Mouse (Mus musculus) layer of hippocampus, adult 9-11 months (tissue): ENCODE results near the gene Slc35g1.
A peak's percentile ranks its signal among the peaks of the same experiment; 100 is the strongest.
"Not testable (repeated sequence)": the region's sequence is repeated elsewhere in the genome, so short reads cannot be mapped to it uniquely, and the experiment has no call there.

ENCODE experiments used
- DNase-seq: peaks from one replicate; pipeline ENCODE4 v3.0.0; 2022

The Slc35g1 gene

GRCm38 (mm10) chr19:38395701-38396632 is at the start of gene Slc35g1:
Gene Slc35g1 (plus strand): TSS chr19:38395980.
- DNase-seq: peak; percentile 16

- no peak for DNase-seq
These were observed 47.3 kb upstream of the Slc35g1 start for GRCm38 (mm10) chr19:38348271-38349012.

GRCm38 (mm10) chr19:38349013-38349341 is 46.8 kb upstream of the Slc35g1 start:
- no peak for DNase-seq

GRCm38 (mm10) chr19:38351202-38351601 is 44.6 kb upstream of the Slc35g1 start:
- DNase-seq: no peak

- DNase-seq: no peak
These were observed 44.1 kb upstream of the Slc35g1 start for GRCm38 (mm10) chr19:38351728-38352127.

GRCm38 (mm10) chr19:38352495-38353130 is 43.2 kb upstream of the Slc35g1 start:
- peak; percentile 20 for DNase-seq

- no peak for DNase-seq
These were observed 41.5 kb upstream of the Slc35g1 start for GRCm38 (mm10) chr19:38354279-38354678.

GRCm38 (mm10) chr19:38354819-38355360 is 40.9 kb upstream of the Slc35g1 start:
- no peak for DNase-seq

- DNase-seq: no peak
These were observed 39.5 kb upstream of the Slc35g1 start for GRCm38 (mm10) chr19:38356211-38356828.

GRCm38 (mm10) chr19:38357956-38358623 is 37.7 kb upstream of the Slc35g1 start:
- no peak for DNase-seq

GRCm38 (mm10) chr19:38359287-38359686 is 36.5 kb upstream of the Slc35g1 start:
- DNase-seq: no peak

- no peak for DNase-seq
These were observed 33.9 kb upstream of the Slc35g1 start for GRCm38 (mm10) chr19:38361850-38362249.

GRCm38 (mm10) chr19:38363358-38363757 is 32.4 kb upstream of the Slc35g1 start:
- no peak for DNase-seq

GRCm38 (mm10) chr19:38363879-38364659 is 31.7 kb upstream of the Slc35g1 start:
- DNase-seq: no peak

GRCm38 (mm10) chr19:38364939-38365614 is 30.7 kb upstream of the Slc35g1 start:
- no peak for DNase-seq

- no peak for DNase-seq
These were observed 23.2 kb upstream of the Slc35g1 start for GRCm38 (mm10) chr19:38372460-38373102.

- DNase-seq: no peak
These were observed 22.4 kb upstream of the Slc35g1 start for GRCm38 (mm10) chr19:38373371-38373770.

- DNase-seq: no peak
These were observed 12.0 kb upstream of the Slc35g1 start for GRCm38 (mm10) chr19:38383769-38384168.

- DNase-seq: not testable (repeated sequence)
These were observed 8.8 kb upstream of the Slc35g1 start for GRCm38 (mm10) chr19:38387021-38387420.

GRCm38 (mm10) chr19:38387835-38388234 is 7.9 kb upstream of the Slc35g1 start:
- no peak for DNase-seq
